Mouse (Mus musculus) granulocyte monocyte progenitor cell, adult 5-6 weeks (primary cell): ENCODE results near the gene Fbxo2. TPM values are rescaled to one million over a fixed set of nuclear protein-coding genes. Genes with fewer than 3 reads are reported as not detected.

Experiments
- total RNA-seq, 2 experiments: library from RNA; stranded (forward) in 1 of 2; stranded (reverse) in 1 of 2; fragments of 200-712, 200-1000 nt in 1 of 2; fragments of >200 nt in 1 of 2; fragmentation: Nextera tagmentation in 1 of 2; gene quantifications; 2 replicates each; pipeline ENCODE4 v1.2.3; 2014 to 2017

The Fbxo2 gene
- total RNA-seq, 2 experiments from 2014 or later, result not detected

Other genes starting within 250 kb of the Fbxo2 start
- 6.7 and 7.0 TPM in 2 replicates for gene Plod1, start 223.9 kb upstream of the Fbxo2 start, total RNA-seq (2014; fragmentation: Nextera tagmentation)
- gene Plod1, start 223.9 kb upstream of the Fbxo2 start, total RNA-seq (2017), result 9.0 and 9.1 TPM in 2 replicates
- 28.6 and 32.6 TPM in 2 replicates for gene 2510039O18Rik, start 219.7 kb upstream of the Fbxo2 start, total RNA-seq (2014; fragmentation: Nextera tagmentation)
- 33.6 and 45.4 TPM in 2 replicates for gene 2510039O18Rik, start 219.7 kb upstream of the Fbxo2 start, total RNA-seq (2017)
- gene Nppb, start 174.8 kb upstream of the Fbxo2 start, total RNA-seq (2014; fragmentation: Nextera tagmentation), result not detected in 2 replicates
- gene Nppb, start 174.8 kb upstream of the Fbxo2 start, total RNA-seq (2017), result not detected in 2 replicates
- not detected in 2 replicates for gene Nppa, start 159.9 kb upstream of the Fbxo2 start, total RNA-seq (2014; fragmentation: Nextera tagmentation)
- gene Nppa, start 159.9 kb upstream of the Fbxo2 start, total RNA-seq (2017), result not detected in 2 replicates
- 7.4 and 9.1 TPM in 2 replicates for gene Clcn6, start 121.8 kb upstream of the Fbxo2 start, total RNA-seq (2014; fragmentation: Nextera tagmentation)
- gene Clcn6, start 121.8 kb upstream of the Fbxo2 start, total RNA-seq (2017), result 1.3 and 4.3 TPM in 2 replicates
- gene Mthfr, start 121.5 kb upstream of the Fbxo2 start, total RNA-seq (2014; fragmentation: Nextera tagmentation), result 5.4 and 7.6 TPM in 2 replicates
- 2.7 and 9.0 TPM in 2 replicates for gene Mthfr, start 121.5 kb upstream of the Fbxo2 start, total RNA-seq (2017)
- 28.5 and 30.0 TPM in 2 replicates for gene Agtrap, start 72.6 kb upstream of the Fbxo2 start, total RNA-seq (2014; fragmentation: Nextera tagmentation)
- gene Agtrap, start 72.6 kb upstream of the Fbxo2 start, total RNA-seq (2017), result 28.2 and 30.8 TPM in 2 replicates
- 27.7 and 36.6 TPM in 2 replicates for gene Mad2l2, start 30.2 kb upstream of the Fbxo2 start, total RNA-seq (2014; fragmentation: Nextera tagmentation)
- gene Mad2l2, start 30.2 kb upstream of the Fbxo2 start, total RNA-seq (2017), result 4.3 and 10.0 TPM in 2 replicates
- gene Draxin, start 29.9 kb upstream of the Fbxo2 start, total RNA-seq (2014; fragmentation: Nextera tagmentation), result not detected in 2 replicates
- 0.05 TPM in 1 of 2 replicates, not detected in the other for gene Draxin, start 29.9 kb upstream of the Fbxo2 start, total RNA-seq (2017)
- 19.1 and 33.4 TPM in 2 replicates for gene Fbxo6, start 8.5 kb upstream of the Fbxo2 start, total RNA-seq (2014; fragmentation: Nextera tagmentation)
- 5.6 and 13.8 TPM in 2 replicates for gene Fbxo6, start 8.5 kb upstream of the Fbxo2 start, total RNA-seq (2017)
- 2.0 and 2.8 TPM in 2 replicates for gene Fbxo44, start 139 bp upstream of the Fbxo2 start, total RNA-seq (2014; fragmentation: Nextera tagmentation)
- gene Fbxo44, start 139 bp upstream of the Fbxo2 start, total RNA-seq (2017), result 0.26 and 2.1 TPM in 2 replicates
- not detected in 2 replicates for gene Disp3, start 127.3 kb downstream of the Fbxo2 start, total RNA-seq (2014; fragmentation: Nextera tagmentation)
- gene Disp3, start 127.3 kb downstream of the Fbxo2 start, total RNA-seq (2017), result not detected in 2 replicates